Mouse (Mus musculus) C2C12 (cell line): ENCODE results near the gene Ttll11.

Experiments used
- CEBPB ChIP-seq: IDR thresholded peaks from one replicate; pipeline ENCODE4 v1.6.1; 2011; ENCODE audit warnings: low read depth, mild to moderate bottlenecking, control low read depth, moderate library complexity
- CTCF ChIP-seq: IDR thresholded peaks from one replicate; pipeline ENCODE4 v1.5.1; 2011; ENCODE audit not compliant: control insufficient read depth, insufficient read depth, insufficient read length
- FOSL1 ChIP-seq: IDR thresholded peaks from one replicate; pipeline ENCODE4 v1.8.0; 2011; ENCODE audit warnings: mild to moderate bottlenecking, low read length; ENCODE audit not compliant: poor library complexity, insufficient read depth, severe bottlenecking
- MAX ChIP-seq: IDR thresholded peaks from one replicate; pipeline ENCODE4 v1.6.1; 2011; ENCODE audit warnings: mild to moderate bottlenecking, control low read depth
- MYOG ChIP-seq: IDR thresholded peaks from one replicate; pipeline ENCODE4 v1.6.1; 2011; ENCODE audit not compliant: control insufficient read depth, insufficient read length; ENCODE audit errors: extremely low read depth
- USF1 ChIP-seq: IDR thresholded peaks from one replicate; pipeline ENCODE4 v1.6.1; 2011; ENCODE audit warnings: low read depth, mild to moderate bottlenecking, control low read depth, moderate library complexity

DNA sequence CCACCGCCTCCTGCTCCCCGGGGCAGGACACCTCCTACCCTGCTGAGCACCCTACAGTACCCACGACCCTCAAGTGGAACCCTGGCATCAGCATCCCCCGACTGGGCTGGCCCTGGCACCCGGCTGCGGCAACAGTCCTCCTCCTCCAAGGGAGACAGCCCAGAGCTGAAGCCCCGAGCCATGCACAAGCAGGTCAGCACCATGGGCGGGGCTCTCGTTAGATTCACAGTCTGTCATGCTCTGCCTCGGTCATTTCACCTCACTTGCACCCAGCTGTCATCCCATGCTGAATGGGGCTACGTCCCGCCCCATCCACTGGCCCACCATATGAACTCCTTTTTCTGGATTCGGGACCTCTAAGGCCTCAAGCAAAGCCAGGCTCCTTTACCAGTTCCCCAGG, 259.2 kb downstream of the Ttll11 start:
- TF ChIP-seq CEBPB (no peak), CTCF (no peak), USF1 (no peak), FOSL1 (no peak), MYOG (no peak), MAX (no peak)
